Mouse (Mus musculus): ENCODE results near the gene Fcnb. TPM values are rescaled to one million over a fixed set of nuclear protein-coding genes. Genes with fewer than 3 reads are reported as not detected.

Gene Fcnb
- 0.28 TPM in 1 of 2 replicates, not detected in the other for polyA plus RNA-seq (2014; fragmentation: Nextera tagmentation; extraction: Ambion mirVana)

GRCm38 (mm10) chr2:28084768-28085167, at the start of gene Fcnb:
Fcnb (minus strand) TSS chr2:28084885.
- Histone ChIP-seq H3K9ac (ENCODE audit: low read length) (no peak within 1 kb of the TSS), H3K9me3 (ENCODE audit: control insufficient read depth, low read length) (no peaks in the 10 kb centered on the region), H3K36me3 (ENCODE audit: control insufficient read depth, insufficient read depth, low read length) (no peaks in the 10 kb centered on the region), H3K27ac (ENCODE audit: low read depth, low read length) (no peak within 1 kb of the TSS), H3K27me3 (ENCODE audit: control insufficient read depth, insufficient read depth, low read length) (no peaks in the 10 kb centered on the region), H3K4me3 (ENCODE audit: low read depth, low read length) (no peak within 1 kb of the TSS), H3K4me1 (ENCODE audit: control insufficient read depth, insufficient read depth, low read length) (no peaks in the 10 kb centered on the region), H3K4me2 (ENCODE audit: low read depth) (no peak within 1 kb of the TSS)
- no peak for DNase-seq (ENCODE audit: low spot score)
- 91% methylated on average over 3 of the region's 3 CpGs for WGBS
- no peak for ATAC-seq (ENCODE audit: insufficient read depth, low FRiP score, low TSS enrichment)

GRCm38 (mm10) chr2:28133833-28134232, 49.1 kb upstream of the Fcnb start:
- Histone ChIP-seq H3K4me2 (ENCODE audit: low read depth) (no peak overlapping the region), H3K27me3 (ENCODE audit: control insufficient read depth, insufficient read depth, low read length) (no peaks in the 10 kb centered on the region), H3K27ac (ENCODE audit: low read depth, low read length) (no peak overlapping the region), H3K4me1 (ENCODE audit: control insufficient read depth, insufficient read depth, low read length) (no peaks in the 10 kb centered on the region), H3K36me3 (ENCODE audit: control insufficient read depth, insufficient read depth, low read length) (no peaks in the 10 kb centered on the region), H3K9me3 (ENCODE audit: control insufficient read depth, low read length) (no peaks in the 10 kb centered on the region), H3K9ac (ENCODE audit: low read length) (no peak overlapping the region), H3K4me3 (ENCODE audit: low read depth, low read length) (no peak overlapping the region)
- DNase-seq (ENCODE audit: low spot score) (no peak), ATAC-seq (ENCODE audit: insufficient read depth, low FRiP score, low TSS enrichment) (no peak)
- WGBS: 85% methylated on average over 9 of the region's 9 CpGs

- Histone ChIP-seq H3K27ac (ENCODE audit: low read depth, low read length) (no peak overlapping the region), H3K36me3 (ENCODE audit: control insufficient read depth, insufficient read depth, low read length) (no peaks in the 10 kb centered on the region)
- DNase-seq (ENCODE audit: low spot score): no peak
Observed at GRCm38 (mm10) chr2:28132117-28132516, 47.4 kb upstream of the Fcnb start.

GRCm38 (mm10) chr2:28126763-28127438, 42.2 kb upstream of the Fcnb start:
- Histone ChIP-seq H3K9me3 (ENCODE audit: control insufficient read depth, low read length) (no peaks in the 10 kb centered on the region), H3K4me1 (ENCODE audit: control insufficient read depth, insufficient read depth, low read length) (no peaks in the 10 kb centered on the region), H3K4me2 (ENCODE audit: low read depth) (no peak overlapping the region), H3K4me3 (ENCODE audit: low read depth, low read length) (no peak overlapping the region), H3K9ac (ENCODE audit: low read length) (no peak overlapping the region), H3K36me3 (ENCODE audit: control insufficient read depth, insufficient read depth, low read length) (no peaks in the 10 kb centered on the region), H3K27ac (ENCODE audit: low read depth, low read length) (no peak overlapping the region), H3K27me3 (ENCODE audit: control insufficient read depth, insufficient read depth, low read length) (no peaks in the 10 kb centered on the region)
- ATAC-seq (ENCODE audit: insufficient read depth, low FRiP score, low TSS enrichment) (no peak), DNase-seq (ENCODE audit: low spot score) (no peak)
- 89% methylated on average over 12 of the region's 12 CpGs for WGBS

More at GRCm38 (mm10) chr2:28132117-28132516, 47.4 kb upstream of the Fcnb start:
- Histone ChIP-seq H3K9ac (ENCODE audit: low read length) (no peak overlapping the region), H3K9me3 (ENCODE audit: control insufficient read depth, low read length) (no peaks in the 10 kb centered on the region), H3K4me2 (ENCODE audit: low read depth) (no peak overlapping the region), H3K27me3 (ENCODE audit: control insufficient read depth, insufficient read depth, low read length) (no peaks in the 10 kb centered on the region), H3K4me3 (ENCODE audit: low read depth, low read length) (no peak overlapping the region), H3K4me1 (ENCODE audit: control insufficient read depth, insufficient read depth, low read length) (no peaks in the 10 kb centered on the region)
- 85% methylated on average over 4 of the region's 4 CpGs for WGBS
- ATAC-seq (ENCODE audit: insufficient read depth, low FRiP score, low TSS enrichment): no peak

GRCm38 (mm10) chr2:28123910-28124309, 39.2 kb upstream of the Fcnb start:
- Histone ChIP-seq H3K4me3 (ENCODE audit: low read depth, low read length) (no peak overlapping the region), H3K9ac (ENCODE audit: low read length) (no peak overlapping the region), H3K4me2 (ENCODE audit: low read depth) (no peak overlapping the region), H3K36me3 (ENCODE audit: control insufficient read depth, insufficient read depth, low read length) (no peaks in the 10 kb centered on the region), H3K9me3 (ENCODE audit: control insufficient read depth, low read length) (no peaks in the 10 kb centered on the region), H3K27me3 (ENCODE audit: control insufficient read depth, insufficient read depth, low read length) (no peaks in the 10 kb centered on the region), H3K27ac (ENCODE audit: low read depth, low read length) (no peak overlapping the region), H3K4me1 (ENCODE audit: control insufficient read depth, insufficient read depth, low read length) (no peaks in the 10 kb centered on the region)
- 100% methylated on average over 2 of the region's 2 CpGs for WGBS
- DNase-seq (ENCODE audit: low spot score): no peak
- ATAC-seq (ENCODE audit: insufficient read depth, low FRiP score, low TSS enrichment): no peak

GRCm38 (mm10) chr2:28121309-28121708, 36.6 kb upstream of the Fcnb start:
- Histone ChIP-seq H3K27me3 (ENCODE audit: control insufficient read depth, insufficient read depth, low read length) (no peaks in the 10 kb centered on the region), H3K4me1 (ENCODE audit: control insufficient read depth, insufficient read depth, low read length) (peaks cover 3% of the 10 kb centered on the region; the same call in 1 of the 2 replicates), H3K9ac (ENCODE audit: low read length) (no peak overlapping the region), H3K4me3 (ENCODE audit: low read depth, low read length) (no peak overlapping the region), H3K27ac (ENCODE audit: low read depth, low read length) (no peak overlapping the region), H3K9me3 (ENCODE audit: control insufficient read depth, low read length) (no peaks in the 10 kb centered on the region), H3K4me2 (ENCODE audit: low read depth) (no peak overlapping the region), H3K36me3 (ENCODE audit: control insufficient read depth, insufficient read depth, low read length) (no peaks in the 10 kb centered on the region)
- no peak for ATAC-seq (ENCODE audit: insufficient read depth, low FRiP score, low TSS enrichment)
- WGBS: 86% methylated on average over 4 of the region's 4 CpGs
- DNase-seq (ENCODE audit: low spot score): no peak

GRCm38 (mm10) chr2:28120342-28120741, 35.7 kb upstream of the Fcnb start:
- no peak for ATAC-seq (ENCODE audit: insufficient read depth, low FRiP score, low TSS enrichment)
- Histone ChIP-seq H3K9me3 (ENCODE audit: control insufficient read depth, low read length) (no peaks in the 10 kb centered on the region), H3K27ac (ENCODE audit: low read depth, low read length) (no peak overlapping the region), H3K9ac (ENCODE audit: low read length) (no peak overlapping the region), H3K36me3 (ENCODE audit: control insufficient read depth, insufficient read depth, low read length) (no peaks in the 10 kb centered on the region), H3K4me1 (ENCODE audit: control insufficient read depth, insufficient read depth, low read length) (peaks cover 3% of the 10 kb centered on the region; the same call in 1 of the 2 replicates), H3K4me3 (ENCODE audit: low read depth, low read length) (no peak overlapping the region), H3K27me3 (ENCODE audit: control insufficient read depth, insufficient read depth, low read length) (no peaks in the 10 kb centered on the region), H3K4me2 (ENCODE audit: low read depth) (no peak overlapping the region)
- no peak for DNase-seq (ENCODE audit: low spot score)
- 94% methylated on average over 9 of the region's 9 CpGs for WGBS

- H3K4me1 ChIP-seq (ENCODE audit: control insufficient read depth, insufficient read depth, low read length): peaks cover 3% of the 10 kb centered on the region; the same call in 1 of the 2 replicates
- H3K9ac ChIP-seq (ENCODE audit: low read length): no peak overlapping the region
- no peak overlapping the region for H3K4me2 ChIP-seq (ENCODE audit: low read depth)
- DNase-seq (ENCODE audit: low spot score): no peak
- no peak overlapping the region for H3K4me3 ChIP-seq (ENCODE audit: low read depth, low read length)
- no peak overlapping the region for H3K27ac ChIP-seq (ENCODE audit: low read depth, low read length)
- H3K9me3 ChIP-seq (ENCODE audit: control insufficient read depth, low read length): no peaks in the 10 kb centered on the region
- ATAC-seq (ENCODE audit: insufficient read depth, low FRiP score, low TSS enrichment): no peak
- H3K36me3 ChIP-seq (ENCODE audit: control insufficient read depth, insufficient read depth, low read length): no peaks in the 10 kb centered on the region
- no peaks in the 10 kb centered on the region for H3K27me3 ChIP-seq (ENCODE audit: control insufficient read depth, insufficient read depth, low read length)
- 62% methylated on average over 6 of the region's 6 CpGs for WGBS
Observed at GRCm38 (mm10) chr2:28118518-28119116, 33.9 kb upstream of the Fcnb start.

Data from neural tube, embryonic 11.5 days (tissue).